Mouse (Mus musculus) small intestine, adult 2 months (tissue): ENCODE measurements around the gene Iqcn.

Source experiments
- CTCF ChIP-seq: fragments of 200-500 bp; IDR thresholded peaks from 2 replicates; pipeline ENCODE4 v1.5.1; 2012; ENCODE audit warnings: low read depth, mild to moderate bottlenecking, control low read depth, inconsistent platforms, low read length, moderate library complexity, mixed read lengths; ENCODE audit not compliant: insufficient replicate concordance, insufficient read length; ENCODE audit errors: extremely low read depth
- POLR2A ChIP-seq: fragments of 200-500 bp; IDR thresholded peaks from 2 replicates; pipeline ENCODE4 v1.6.1; 2012; ENCODE audit warnings: low read depth, mild to moderate bottlenecking, control low read depth, inconsistent platforms, low read length, moderate library complexity

GRCm38 (mm10) chr8:70665599-70665998, 37.7 kb upstream of the Iqcn start:
- TF ChIP-seq CTCF = no peak
- no peak for TF ChIP-seq POLR2A
